Mouse (Mus musculus) embryonic facial prominence, embryonic 15.5 days (tissue): Measurements from ENCODE around the gene Bend7. TPM values are rescaled to one million over a fixed set of nuclear protein-coding genes. Genes with fewer than 3 reads are reported as not detected.

Source experiments
- ATAC-seq: fragments of 200-750 bp; cut with Nextera tagmentation; 2 replicates; pipeline ENCODE4 v1.8.0; 2017; ENCODE audit warnings: low read depth, moderate TSS enrichment; ENCODE audit not compliant: insufficient number of reproducible peaks, low FRiP score, low TSS enrichment
- H3K27ac ChIP-seq: fragments of 300-500 bp; sonication (generic); replicated peaks from 2 replicates; pipeline ENCODE4 v1.5.1; 2015; ENCODE audit warnings: mild to moderate bottlenecking, inconsistent platforms
- H3K27me3 ChIP-seq: fragments of 300-500 bp; sonication (generic); 2 replicates; pipeline ENCODE4 v1.6.1; 2015; ENCODE audit warnings: inconsistent platforms
- H3K36me3 ChIP-seq: fragments of 300-500 bp; sonication (generic); 2 replicates; pipeline ENCODE4 v1.6.1; 2015; ENCODE audit warnings: mild to moderate bottlenecking, inconsistent platforms
- H3K4me1 ChIP-seq: fragments of 300-500 bp; sonication (generic); 2 replicates; pipeline ENCODE4 v1.6.1; 2015; ENCODE audit warnings: inconsistent platforms
- H3K4me2 ChIP-seq: fragments of 300-500 bp; sonication (generic); replicated peaks from 2 replicates; pipeline ENCODE4 v1.6.1; 2015; ENCODE audit warnings: mild to moderate bottlenecking, inconsistent platforms
- H3K4me3 ChIP-seq: fragments of 300-500 bp; sonication (generic); replicated peaks from 2 replicates; pipeline ENCODE4 v1.5.1; 2015; ENCODE audit warnings: mild to moderate bottlenecking, inconsistent platforms
- H3K9ac ChIP-seq: fragments of 300-500 bp; sonication (generic); 2 replicates; pipeline ENCODE4 v1.6.1; 2015; ENCODE audit warnings: inconsistent platforms
- H3K9me3 ChIP-seq: fragments of 300-500 bp; sonication (generic); replicated peaks from 2 replicates; pipeline ENCODE4 v1.6.1; 2016; ENCODE audit warnings: inconsistent platforms
- WGBS: fragments of 180-500 bp; shearing (Covaris S2); methylation state at CpG from one replicate; pipeline ENCODE4 v1.1.7; 2015; 5-methylcytosine and 5-hydroxymethylcytosine counted together
- polyA plus RNA-seq: library from polyadenylated mRNA; unstranded; fragments of >200 nt; fragmentation: Nextera tagmentation; extraction: Ambion mirVana; gene quantifications from 2 replicates; pipeline ENCODE4 v1.2.1, GENCODE M21; 2015

The Bend7 gene
- polyA plus RNA-seq, 1 experiment from 2014 or later, result 3.0 TPM

DNA sequence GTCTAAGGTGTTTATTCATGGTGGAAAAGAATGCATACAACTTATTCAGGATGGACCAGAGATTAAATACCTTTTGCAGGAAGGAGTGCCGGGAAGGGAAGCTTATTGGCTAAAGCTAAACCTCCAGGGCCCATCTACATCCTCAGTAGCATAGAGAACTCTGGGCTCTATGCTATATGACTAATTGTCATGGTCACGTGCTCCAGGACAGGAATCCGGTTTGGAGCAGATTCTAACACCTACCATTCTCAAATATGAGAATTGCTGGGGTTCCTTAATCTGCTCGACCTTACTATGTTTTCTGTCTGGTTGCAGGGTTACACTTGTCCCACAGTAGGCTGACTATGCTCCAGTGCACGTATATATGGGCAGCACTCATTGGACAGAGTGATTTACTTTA, 110.4 kb downstream of the Bend7 start:
- Histone ChIP-seq H3K9me3 (no peaks in the 10 kb centered on the region), H3K4me1 (no peaks in the 10 kb centered on the region), H3K9ac (no peak overlapping the region), H3K36me3 (no peaks in the 10 kb centered on the region), H3K27me3 (no peaks in the 10 kb centered on the region), H3K4me3 (no peak overlapping the region), H3K4me2 (no peak overlapping the region), H3K27ac (no peak overlapping the region)
- 75% methylated on average over 5 of the region's 5 CpGs for WGBS
- no peak for ATAC-seq

DNA sequence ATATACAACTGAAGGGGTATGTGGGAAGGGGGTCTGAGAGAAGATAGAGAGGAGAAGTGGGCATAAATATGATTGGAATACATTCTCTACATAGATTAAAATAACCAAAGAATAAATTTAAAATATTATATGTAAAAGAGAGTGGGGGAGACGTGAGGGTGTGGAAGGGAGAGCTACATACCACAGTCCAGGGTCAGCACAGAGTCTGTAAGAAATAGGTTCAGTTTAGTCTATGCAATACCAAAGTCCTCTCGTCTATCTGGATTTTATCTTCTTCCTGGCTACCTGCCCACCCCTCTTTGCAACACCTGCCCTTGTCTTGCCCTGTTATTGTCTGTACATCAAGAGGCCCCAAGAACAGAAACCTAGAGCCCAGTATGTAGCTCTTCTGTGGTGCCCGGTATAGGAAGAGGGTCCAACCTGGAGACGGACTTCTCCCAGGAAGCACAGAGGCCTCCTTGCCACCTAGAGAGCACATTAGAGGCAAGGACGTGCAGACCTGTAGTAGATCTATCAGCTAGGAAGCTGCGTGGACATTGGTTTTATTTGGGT, 110.9 kb downstream of the Bend7 start:
- ATAC-seq, result no peak
- no peaks in the 10 kb centered on the region for H3K36me3 ChIP-seq
- H3K9me3 ChIP-seq, result no peaks in the 10 kb centered on the region
- H3K4me1 ChIP-seq, result no peaks in the 10 kb centered on the region
- H3K9ac ChIP-seq, result no peak overlapping the region
- no peaks in the 10 kb centered on the region for H3K27me3 ChIP-seq
- no peak overlapping the region for H3K4me3 ChIP-seq
- H3K4me2 ChIP-seq, result no peak overlapping the region
- WGBS, result 82% methylated on average over 6 of the region's 6 CpGs
- H3K27ac ChIP-seq, result no peak overlapping the region

DNA sequence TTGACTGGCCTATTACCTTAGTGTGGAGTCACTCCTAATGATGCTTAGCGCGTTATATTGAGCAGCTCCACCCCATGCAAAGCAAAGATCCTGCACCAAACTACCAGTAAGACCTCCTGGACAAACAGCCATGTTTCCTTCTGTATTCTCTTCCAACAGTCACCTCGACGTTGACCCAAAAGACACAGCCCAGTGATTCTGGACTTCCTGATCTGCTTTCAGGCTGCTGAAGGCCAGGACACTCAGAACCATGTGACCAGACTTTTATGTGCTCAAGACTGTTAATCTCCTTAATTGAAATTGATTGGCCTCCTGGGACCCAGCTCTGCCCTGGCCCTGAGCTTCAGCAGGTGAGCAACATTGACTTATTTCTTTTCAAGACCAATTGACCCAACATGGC, 111.4 kb downstream of the Bend7 start:
- Histone ChIP-seq H3K27ac (0 out of 2 replicates have a peak overlapping the region, but pooled peaks have one; percentile 28), H3K36me3 (no peaks in the 10 kb centered on the region), H3K4me1 (no peaks in the 10 kb centered on the region), H3K4me3 (no peak overlapping the region), H3K4me2 (no peak overlapping the region), H3K9me3 (no peaks in the 10 kb centered on the region), H3K27me3 (no peaks in the 10 kb centered on the region), H3K9ac (no peak overlapping the region)
- WGBS, result 84% methylated on average over 4 of the region's 4 CpGs
- ATAC-seq, result no peak

DNA sequence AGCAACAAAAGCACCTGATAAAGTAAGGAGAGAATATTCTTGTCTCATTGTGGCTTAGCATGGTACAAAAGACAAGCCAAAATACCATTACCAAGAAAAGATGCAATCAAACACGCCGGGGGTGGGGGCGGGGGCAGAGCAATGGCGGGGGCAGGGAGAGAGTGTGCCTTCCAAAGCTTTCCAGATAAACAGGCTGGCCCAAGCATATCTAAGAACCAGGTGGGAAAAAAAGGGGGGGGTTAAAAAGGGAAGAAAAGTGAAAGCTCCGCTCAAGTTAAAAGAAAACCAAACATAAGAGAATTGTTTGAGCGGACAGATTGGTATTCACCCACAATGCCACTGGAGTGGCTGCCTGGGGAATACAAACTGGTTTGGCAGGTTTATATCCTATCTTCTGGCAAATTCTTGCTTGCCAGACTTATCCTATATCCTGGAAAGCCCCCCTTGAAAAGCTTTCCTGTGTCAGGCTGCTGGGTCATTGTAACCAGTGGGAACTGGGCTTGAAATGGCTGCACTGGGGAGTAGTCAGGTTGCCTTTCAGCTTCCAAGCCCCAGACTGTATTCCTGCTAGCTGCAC, 111.9 kb downstream of the Bend7 start:
- H3K9ac ChIP-seq, result no peak overlapping the region
- 0 out of 2 replicates have a peak, but pooled peaks have one; percentile 51 for ATAC-seq
- no peak overlapping the region for H3K4me3 ChIP-seq
- H3K4me2 ChIP-seq, result no peak overlapping the region
- H3K9me3 ChIP-seq, result no peaks in the 10 kb centered on the region
- H3K4me1 ChIP-seq, result no peaks in the 10 kb centered on the region
- H3K27me3 ChIP-seq, result no peaks in the 10 kb centered on the region
- H3K36me3 ChIP-seq, result no peaks in the 10 kb centered on the region
- 0 out of 2 replicates have a peak overlapping the region, but pooled peaks have one; percentile 28 for H3K27ac ChIP-seq
- WGBS, result 66% methylated on average over 6 of the region's 6 CpGs

DNA sequence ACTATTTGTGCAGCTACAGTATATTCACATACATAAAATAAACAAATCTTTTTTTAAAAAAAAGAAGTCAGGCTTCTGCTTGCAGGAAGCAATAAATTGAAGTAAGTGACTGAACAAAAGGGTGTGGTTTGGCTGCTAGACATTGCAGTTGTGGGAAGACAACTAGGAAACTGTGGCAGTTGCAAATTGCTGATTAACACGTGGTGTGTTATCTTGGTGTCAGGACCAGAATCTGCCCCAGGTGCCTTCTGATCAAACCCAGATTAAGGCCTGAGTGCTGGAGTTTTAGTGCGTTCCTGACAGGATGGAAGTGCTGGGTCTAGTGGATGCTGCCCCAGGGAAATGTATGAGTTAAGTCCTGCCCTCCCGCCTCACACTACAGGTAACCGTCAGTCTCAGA, 113.9 kb downstream of the Bend7 start:
- Histone ChIP-seq H3K9ac (no peak overlapping the region), H3K36me3 (no peaks in the 10 kb centered on the region), H3K4me3 (no peak overlapping the region), H3K27me3 (no peaks in the 10 kb centered on the region), H3K9me3 (no peaks in the 10 kb centered on the region), H3K4me2 (no peak overlapping the region), H3K4me1 (no peaks in the 10 kb centered on the region), H3K27ac (no peak overlapping the region)
- 56% methylated on average over 4 of the region's 4 CpGs for WGBS
- no peak for ATAC-seq

DNA sequence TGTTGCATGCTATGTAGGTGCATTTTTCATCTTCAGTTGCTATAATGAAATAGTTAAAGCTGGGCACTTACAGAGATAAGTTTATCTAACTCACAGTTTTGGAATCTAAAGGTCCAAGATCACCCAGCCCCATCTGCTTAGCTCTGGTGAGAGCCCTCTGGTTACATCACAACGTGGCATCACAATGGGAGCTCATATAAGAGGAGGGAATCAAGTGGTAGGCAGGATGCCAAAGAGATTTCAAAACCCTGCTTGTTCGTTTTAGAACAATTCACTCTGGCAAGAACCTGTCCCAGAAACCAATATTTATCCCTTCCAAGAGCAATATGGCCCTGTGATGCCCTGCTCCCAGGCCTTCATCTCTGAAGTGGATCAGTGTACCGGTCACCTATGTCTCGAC, 114.5 kb downstream of the Bend7 start:
- WGBS, result 69% methylated on average over 4 of the region's 4 CpGs
- Histone ChIP-seq H3K9me3 (no peaks in the 10 kb centered on the region), H3K4me2 (no peak overlapping the region), H3K4me1 (no peaks in the 10 kb centered on the region), H3K4me3 (no peak overlapping the region), H3K9ac (no peak overlapping the region), H3K27ac (no peak overlapping the region), H3K36me3 (no peaks in the 10 kb centered on the region), H3K27me3 (no peaks in the 10 kb centered on the region)
- no peak for ATAC-seq

DNA sequence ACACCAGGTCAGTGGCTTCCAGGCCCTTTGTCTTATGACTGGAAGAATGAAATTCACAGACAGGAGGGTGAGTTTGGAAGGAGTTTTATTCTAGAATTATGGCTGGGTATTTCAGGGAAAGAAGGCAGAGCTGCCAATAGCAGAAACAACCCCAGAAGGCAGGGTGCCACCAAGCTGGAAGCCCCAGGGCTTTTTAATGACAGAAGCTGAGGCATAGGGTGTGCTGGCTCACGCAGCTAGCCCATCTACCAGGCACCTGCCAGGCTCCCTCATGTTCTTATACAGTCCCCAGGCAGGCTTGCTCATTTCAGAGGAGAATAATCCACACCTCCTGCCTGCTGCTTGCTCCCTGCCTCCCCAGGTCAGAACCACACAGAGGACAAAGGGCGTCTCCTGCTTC, 131.8 kb downstream of the Bend7 start:
- Histone ChIP-seq H3K9me3 (no peaks in the 10 kb centered on the region), H3K27me3 (no peaks in the 10 kb centered on the region), H3K4me3 (no peak overlapping the region), H3K4me2 (no peak overlapping the region), H3K9ac (no peak overlapping the region), H3K27ac (no peak overlapping the region), H3K4me1 (no peaks in the 10 kb centered on the region), H3K36me3 (no peaks in the 10 kb centered on the region)
- 88% methylated on average over 2 of the region's 2 CpGs for WGBS
- no peak for ATAC-seq

Other genes starting within 250 kb of the Bend7 start
- gene Prpf18, start 65.7 kb upstream of the Bend7 start, polyA plus RNA-seq, result 36.6 and 37.9 TPM in 2 replicates
- gene Sephs1, start 163.7 kb downstream of the Bend7 start, polyA plus RNA-seq, result 68.6 and 71.6 TPM in 2 replicates
- gene Phyh, start 201.2 kb downstream of the Bend7 start, polyA plus RNA-seq, result 44.5 and 46.5 TPM in 2 replicates